ENCODE assay signal across 21 mouse cellular contexts in the genomic region with DNA sequence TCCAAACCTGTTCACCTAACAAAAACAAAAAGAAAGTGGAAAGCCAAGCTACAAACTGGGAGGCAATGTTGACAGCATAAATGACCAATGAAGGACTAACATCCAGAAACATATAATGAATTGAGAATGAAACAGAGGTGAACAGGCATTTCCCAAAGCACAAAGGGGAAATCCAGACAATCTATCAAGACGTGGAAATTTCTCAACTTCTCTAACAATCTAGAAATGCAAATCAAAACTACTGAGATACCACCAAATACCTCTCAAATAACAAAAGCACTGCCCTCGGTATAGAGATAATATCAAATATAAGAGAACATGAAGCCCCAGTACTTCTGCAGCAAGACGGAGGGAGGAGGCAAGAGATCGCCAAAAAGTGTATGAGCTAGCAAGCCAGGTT. TPM values are rescaled to one million over a fixed set of nuclear protein-coding genes. Genes with fewer than 3 reads are reported as not detected.
DNase-seq lines count a peak whose midpoint lies in the region; ATAC-seq lines count a peak whose summit lies in the region.
"Had no signal": no experiment of that assay in that cellular context is flagged by ENCODE, and none has a peak within 500 bp of the region (broad histone marks: within the 10 kb centered on the region; RNA-seq: fewer than 3 reads in every experiment).

No protein-coding gene starts in this region.

- H3K4me1 ChIP-seq in midbrain, embryonic 11.5 days (ENCODE audit: control insufficient read depth, insufficient read depth, low read length), result no peaks in the 10 kb centered on the region; the same call in 1 of the 2 replicates
- H3K4me1 ChIP-seq in midbrain, embryonic 13.5 days (replicated peaks), result no peaks in the 10 kb centered on the region
- H3K4me1 ChIP-seq: embryonic facial prominence, embryonic 10.5 days; embryonic facial prominence, embryonic 12.5 days had no signal

- H3K36me3 ChIP-seq in midbrain, embryonic 11.5 days (ENCODE audit: control insufficient read depth, insufficient read depth, low read length), result no peaks in the 10 kb centered on the region
- no peaks in the 10 kb centered on the region for H3K36me3 ChIP-seq in midbrain, embryonic 13.5 days
- H3K36me3 ChIP-seq: embryonic facial prominence, embryonic 10.5 days; embryonic facial prominence, embryonic 12.5 days; forebrain, embryonic 15.5 days; G1E had no signal

- H3K9me3 ChIP-seq in midbrain, embryonic 11.5 days (ENCODE audit: control insufficient read depth, low read length), result no peaks in the 10 kb centered on the region
- H3K9me3 ChIP-seq in midbrain, embryonic 13.5 days, result no peaks in the 10 kb centered on the region
- H3K9me3 ChIP-seq: embryonic facial prominence, embryonic 10.5 days; embryonic facial prominence, embryonic 12.5 days; forebrain, embryonic 13.5 days; forebrain, embryonic 15.5 days; G1E had no signal

- no peak overlapping the region for H3K4me2 ChIP-seq in midbrain, embryonic 11.5 days
- H3K4me2 ChIP-seq in midbrain, embryonic 13.5 days (replicated peaks), result no peak overlapping the region
- H3K4me2 ChIP-seq: embryonic facial prominence, embryonic 12.5 days; forebrain, embryonic 13.5 days; forebrain, embryonic 15.5 days had no signal

- ATAC-seq in midbrain, embryonic 11.5 days (ENCODE audit: low FRiP score), result no peak
- no peak for ATAC-seq in midbrain, embryonic 13.5 days
- peak; percentile 26 for ATAC-seq in activated CD4-positive, CD25-positive, alpha-beta regulatory T cell, adult 4 months
- ATAC-seq in inflammation-experienced regulatory T-cells, adult 6 months, result peak; percentile 10
- ATAC-seq: forebrain, embryonic 13.5 days; forebrain, embryonic 15.5 days; forebrain, postnatal 0 days had no signal

- peak; percentile 54 for DNase-seq in midbrain, embryonic 11.5 days (ENCODE audit: low spot score, missing footprints)
- no peak for DNase-seq in right cerebral cortex, postnatal 4 days
- no peak for DNase-seq in T-cell, adult 2 months (ENCODE audit: low spot score)
- DNase-seq: adrenal gland, adult 8-10 months; adrenal gland, postnatal 14 days; adrenal gland, postnatal 36 days; cerebellum, adult 11-12 months; cerebellum, adult 2 months; cerebellum, adult 9-10 months; cerebellum, postnatal 10 days; cerebellum, postnatal 25 days; forebrain, postnatal 0 days had no signal

- no peaks in the 10 kb centered on the region for H3K27me3 ChIP-seq in midbrain, embryonic 11.5 days (ENCODE audit: control insufficient read depth, insufficient read depth, low read length)
- no peaks in the 10 kb centered on the region for H3K27me3 ChIP-seq in midbrain, embryonic 13.5 days
- H3K27me3 ChIP-seq: embryonic facial prominence, embryonic 12.5 days; forebrain, embryonic 13.5 days; forebrain, embryonic 15.5 days; Patski had no signal

- H3K27ac ChIP-seq in midbrain, embryonic 11.5 days (ENCODE audit: low read depth, low read length), result no peak overlapping the region
- no peak overlapping the region for H3K27ac ChIP-seq in midbrain, embryonic 13.5 days
- H3K27ac ChIP-seq: embryonic facial prominence, embryonic 10.5 days; embryonic facial prominence, embryonic 12.5 days; forebrain, embryonic 13.5 days; forebrain, embryonic 15.5 days had no signal

- 85% methylated on average over 4 of the region's 4 CpGs for WGBS in midbrain, embryonic 11.5 days
- 81% methylated on average over 4 of the region's 4 CpGs for WGBS in midbrain, embryonic 13.5 days

- H3K9ac ChIP-seq in midbrain, embryonic 11.5 days (ENCODE audit: low read length), result no peak overlapping the region
- no peak overlapping the region for H3K9ac ChIP-seq in midbrain, embryonic 13.5 days (replicated peaks)
- H3K9ac ChIP-seq: embryonic facial prominence, embryonic 12.5 days; forebrain, embryonic 13.5 days; forebrain, embryonic 15.5 days; forebrain, postnatal 0 days had no signal

- no peak overlapping the region for H3K4me3 ChIP-seq in midbrain, embryonic 11.5 days (ENCODE audit: low read depth, low read length)
- H3K4me3 ChIP-seq in midbrain, embryonic 13.5 days (replicated peaks), result no peak overlapping the region
- H3K4me3 ChIP-seq: embryonic facial prominence, embryonic 10.5 days; embryonic facial prominence, embryonic 12.5 days; forebrain, embryonic 13.5 days; forebrain, embryonic 15.5 days had no signal

RNA-seq across cellular contexts. Expression of gene Vangl2, which starts 45.5 kb away (rescaled TPM):
- polyA plus RNA-seq in midbrain, embryonic 11.5 days (2014; fragmentation: Nextera tagmentation; extraction: Ambion mirVana), result 49.3 and 52.9 TPM in 2 replicates
- polyA plus RNA-seq in midbrain, embryonic 13.5 days (2015; fragmentation: Nextera tagmentation; extraction: Ambion mirVana), result 57.1 and 60.0 TPM in 2 replicates
- 1 to 10 TPM in 1 of 2 experiments, under 1 TPM in 1; 0.62 to 1.0 TPM for polyA plus RNA-seq in activated CD4-positive, CD25-positive, alpha-beta regulatory T cell, adult 4 months (2017; shearing (Covaris generic))
- polyA plus RNA-seq in inflammation-experienced regulatory T-cells, adult 6 months (2017; shearing (Covaris generic)), result under 1 TPM; 0.57 to 0.66 (median 0.64) TPM
- polyA plus RNA-seq: G1E had no signal

Comparison
In these comparisons a context has a peak if more than half of its experiments do, and no peak if none do; other contexts are left out.
1. ATAC-seq: peak in activated CD4-positive, CD25-positive, alpha-beta regulatory T cell, adult 4 months (single experiment) and inflammation-experienced regulatory T-cells, adult 6 months (single experiment); none in midbrain, embryonic 11.5 days (single experiment) and midbrain, embryonic 13.5 days (single experiment).
2. RNA of gene Vangl2, which starts 45.5 kb away (polyA plus RNA-seq): 57.1 to 60.0 TPM in midbrain, embryonic 13.5 days and 49.3 to 52.9 TPM in midbrain, embryonic 11.5 days; 0.62 to 1.0 TPM in activated CD4-positive, CD25-positive, alpha-beta regulatory T cell, adult 4 months and 0.57 to 0.66 TPM in inflammation-experienced regulatory T-cells, adult 6 months; every median in the first group is over 10 times any median in the second.